Mouse (Mus musculus): ENCODE data around the gene Ptpn13.

GRCm38 (mm10) chr5:103534454-103534853 lies 109.5 kb downstream of the Ptpn13 start:
- TF ChIP-seq POLR2A (IDR thresholded peaks at IDR 0.05; ENCODE audit: borderline replicate concordance, extremely low read depth, insufficient read depth, insufficient read length, poor library complexity, severe bottlenecking) (no peak), CTCF (IDR thresholded peaks at IDR 0.05; ENCODE audit: borderline replicate concordance, extremely low read depth, insufficient read depth, insufficient read length) (no peak)

Measured in brain, embryonic 14.5 days (tissue).